Mouse (Mus musculus) urinary bladder, postnatal 14 days (tissue): ENCODE data around the gene Olfr166.
"Not testable (repeated sequence)": the region's sequence is repeated elsewhere in the genome, so short reads cannot be mapped to it uniquely, and the experiment has no call there.

Experiments
- DNase-seq: peaks from one replicate; pipeline ENCODE4 v3.0.0; 2021; ENCODE audit warnings: low spot score

Olfr166 gene

GRCm38 (mm10) chr16:19483394-19483793, at the start of gene Olfr166:
Gene Olfr166 (plus strand): TSS chr16:19483694.
- DNase-seq, result no peak

DNA sequence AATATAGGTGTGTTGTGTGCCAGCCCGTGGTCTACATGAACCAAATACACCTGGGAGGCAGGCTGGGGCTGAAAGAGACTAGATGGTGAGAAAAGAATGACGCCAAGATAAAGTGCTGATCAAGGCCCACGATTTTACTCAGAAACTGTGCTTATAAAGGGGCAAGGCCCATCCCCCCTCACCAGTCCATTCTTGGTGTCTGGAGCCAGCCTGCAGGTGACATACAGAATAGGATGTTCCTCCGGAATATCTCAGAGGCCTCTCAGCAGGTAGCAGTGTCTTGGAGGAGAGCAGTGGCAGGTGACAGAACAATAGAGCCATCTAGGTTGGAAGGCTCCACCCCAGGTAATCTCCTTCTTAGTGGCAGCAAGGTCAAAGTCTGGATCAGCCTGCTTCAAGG, 24.8 kb upstream of the Olfr166 start:
- not testable (repeated sequence) for DNase-seq

DNA sequence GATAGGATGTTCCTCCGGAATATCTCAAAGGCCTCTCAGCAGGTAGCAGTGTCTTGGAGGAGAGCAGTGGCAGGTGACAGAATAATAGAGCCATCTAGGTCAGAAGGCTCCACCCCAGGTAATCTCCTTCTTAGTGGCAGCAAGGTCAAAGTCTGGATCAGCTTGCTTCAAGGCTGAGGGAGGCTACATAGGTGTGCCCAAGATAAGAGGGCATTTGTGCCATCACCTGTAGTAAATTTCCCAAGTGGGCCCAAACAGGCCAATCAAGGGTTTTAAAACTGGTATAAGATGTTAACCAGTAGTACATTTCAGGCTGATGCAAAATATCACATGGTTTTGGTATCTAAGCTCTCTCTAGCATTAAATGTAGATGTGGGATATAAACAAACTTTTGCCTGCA, 19.1 kb upstream of the Olfr166 start:
- DNase-seq, result no peak

GRCm38 (mm10) chr16:19522166-19522565, 38.7 kb downstream of the Olfr166 start, which contains the start of gene Olfr167:
Gene Olfr167 (minus strand): TSS chr16:19522266.
- no peak for DNase-seq

- no peak for DNase-seq
Measured at GRCm38 (mm10) chr16:19535455-19535854, 52.0 kb downstream of the Olfr166 start, which contains the start of gene Olfr168. Gene Olfr168 (minus strand): TSS chr16:19535555.
